Mouse (Mus musculus) brain, adult 2 months (tissue): Measurements from ENCODE around the gene Spata13.
A peak's percentile ranks its signal among the peaks of the same experiment; 100 is the strongest.

Source experiments
- DNase-seq: peaks from one replicate; pipeline ENCODE4 v3.0.0; 2011; ENCODE audit warnings: low read depth, low spot score

The Spata13 gene

GRCm38 (mm10) chr14:60746141-60746540 lies 112.3 kb downstream of the Spata13 start:
- no peak for DNase-seq

DNA sequence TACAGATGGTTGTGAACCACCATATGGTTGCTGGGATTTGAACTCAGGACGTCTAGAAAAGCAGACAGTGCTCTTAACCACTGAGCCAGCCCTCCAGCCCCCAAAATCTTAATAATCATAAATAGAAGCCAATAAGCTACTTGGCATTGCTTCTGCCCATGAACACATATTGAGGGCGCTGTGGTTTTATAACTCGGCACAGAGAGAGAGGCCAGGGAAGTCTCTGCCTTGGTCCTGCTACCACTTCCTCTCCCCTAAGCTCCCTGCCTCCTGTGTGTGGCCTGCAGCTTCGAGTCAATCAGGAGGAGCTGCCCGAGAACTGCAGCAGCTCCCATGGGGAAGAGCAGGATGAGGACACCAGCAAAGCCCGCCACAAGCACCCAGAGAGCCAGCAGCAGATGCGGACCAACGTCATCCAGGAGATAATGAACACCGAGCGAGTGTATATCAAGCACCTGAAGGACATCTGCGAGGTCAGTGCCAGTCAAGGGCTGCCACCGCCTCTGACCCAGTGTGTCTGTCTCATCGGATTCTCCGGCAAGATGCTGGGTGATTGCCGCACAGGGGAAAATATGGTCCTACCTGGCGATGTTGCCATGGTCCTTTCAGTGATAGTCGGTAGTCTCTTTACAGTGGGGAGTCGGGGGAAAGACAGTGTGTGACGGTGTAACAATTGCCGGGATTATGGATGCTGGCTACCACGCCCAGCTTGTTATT lies 113.5 kb downstream of the Spata13 start:
- no peak for DNase-seq

- DNase-seq: no peak
Measured at GRCm38 (mm10) chr14:60749880-60750279, 116.1 kb downstream of the Spata13 start.

GRCm38 (mm10) chr14:60751581-60751980 lies 117.8 kb downstream of the Spata13 start:
- no peak for DNase-seq

DNA sequence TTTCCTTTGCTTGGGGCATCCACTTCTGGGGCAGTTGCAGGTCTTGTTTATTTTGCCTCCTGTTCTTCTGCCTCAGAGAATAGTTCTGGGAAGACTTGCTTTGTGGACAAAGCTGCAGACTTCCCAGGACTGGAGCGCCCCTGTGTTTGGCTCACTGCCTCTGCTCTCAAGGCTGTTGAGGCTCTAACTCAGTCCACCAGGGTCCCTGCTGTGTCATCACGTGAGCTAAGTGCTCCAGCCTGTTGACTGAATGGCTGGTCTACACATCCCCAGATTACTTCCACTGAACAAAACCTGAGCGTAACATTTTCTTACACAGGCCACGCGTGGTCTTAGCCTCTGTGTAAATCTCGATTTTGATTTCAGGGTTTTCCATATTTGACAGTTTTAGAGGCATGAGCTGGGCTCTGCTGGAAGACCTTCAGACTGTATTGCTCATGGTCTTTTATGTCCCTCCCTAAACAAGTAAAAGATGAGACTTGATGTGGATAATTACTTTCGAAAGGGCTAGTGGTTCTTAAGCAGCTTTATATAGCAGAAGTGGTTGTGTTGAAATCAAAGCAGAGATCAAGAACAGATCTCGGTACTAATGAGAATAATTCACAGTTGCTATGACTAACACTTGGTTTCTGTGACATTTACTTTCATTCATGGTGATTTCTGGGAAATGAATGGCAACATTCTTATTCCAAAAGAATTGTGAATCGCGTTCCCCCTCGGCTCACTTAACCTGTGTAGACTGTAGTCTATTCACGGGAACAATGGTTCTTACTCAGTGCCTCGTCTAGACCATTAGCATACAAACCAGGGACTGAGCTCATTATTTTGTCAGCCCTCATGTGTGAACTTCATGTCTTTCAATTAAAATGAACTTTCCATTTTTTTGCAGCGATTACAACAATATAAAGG lies 119.3 kb downstream of the Spata13 start:
- DNase-seq: peak; percentile 44

GRCm38 (mm10) chr14:60753801-60754126 lies 120.0 kb downstream of the Spata13 start:
- no peak for DNase-seq

DNA sequence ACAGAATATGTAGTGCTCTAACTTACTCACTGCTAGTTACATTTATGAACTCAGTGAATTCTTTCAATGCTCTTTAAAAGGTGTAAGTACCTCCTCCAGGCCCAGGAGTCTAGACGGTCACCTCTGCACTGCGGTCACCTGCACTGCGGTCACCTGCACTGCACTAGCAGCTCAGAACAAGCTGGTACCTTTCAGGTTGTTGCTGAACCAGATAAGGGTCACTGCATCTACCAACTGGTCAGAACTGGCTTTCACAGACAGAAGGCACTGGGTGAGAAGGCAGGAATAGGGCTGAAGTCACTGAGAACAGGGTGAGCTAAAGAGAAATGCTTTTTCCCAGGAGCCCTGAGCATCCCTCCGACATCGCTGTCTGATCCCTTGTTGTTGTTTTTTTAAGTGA lies 120.9 kb downstream of the Spata13 start:
- DNase-seq: no peak

GRCm38 (mm10) chr14:60756271-60756670 lies 122.5 kb downstream of the Spata13 start:
- DNase-seq: peak; percentile 94

- DNase-seq: peak; percentile 43
Measured at GRCm38 (mm10) chr14:60757265-60757664, 123.5 kb downstream of the Spata13 start.

DNA sequence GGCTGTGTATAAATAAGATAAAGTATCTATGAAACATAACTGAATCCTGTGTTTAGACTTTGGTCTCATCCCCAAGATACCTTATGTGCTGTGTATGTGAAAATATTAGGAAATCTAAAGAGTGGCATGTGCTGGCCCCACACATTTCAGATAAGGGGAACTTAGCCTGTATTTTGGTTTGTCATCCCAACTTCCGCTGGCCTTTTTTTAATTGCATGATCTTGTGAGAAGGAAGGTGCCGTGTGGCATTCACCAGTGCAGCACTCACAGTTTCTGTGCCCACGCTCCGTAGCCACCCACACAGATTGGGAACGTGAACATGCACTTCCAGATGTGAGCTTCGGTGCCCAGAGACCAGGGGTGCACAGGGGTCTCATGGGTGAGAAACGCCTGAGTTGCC lies 123.9 kb downstream of the Spata13 start:
- no peak for DNase-seq

DNA sequence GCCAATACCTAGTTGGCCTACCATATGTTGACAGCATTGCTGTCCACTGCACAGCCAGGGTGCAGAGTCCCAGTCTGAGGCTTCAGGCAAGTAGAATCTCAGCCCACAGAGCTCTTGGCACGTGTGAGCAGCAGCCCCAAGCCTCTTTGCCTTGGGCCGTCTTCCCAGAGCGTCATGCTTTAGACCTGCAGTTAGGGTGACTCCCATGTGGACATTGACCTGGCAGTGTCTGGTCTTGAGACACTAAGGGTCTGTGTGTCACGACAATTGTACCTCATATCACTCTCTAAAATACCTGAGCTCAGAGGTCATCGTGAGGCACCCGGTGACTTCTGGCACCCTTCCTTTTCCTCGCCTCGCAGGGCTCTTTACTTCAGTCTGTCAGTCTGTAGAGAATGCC lies 125.3 kb downstream of the Spata13 start:
- no peak for DNase-seq

- no peak for DNase-seq
Measured at GRCm38 (mm10) chr14:60761801-60762200, 128.0 kb downstream of the Spata13 start.

GRCm38 (mm10) chr14:60762754-60763153 lies 129.0 kb downstream of the Spata13 start:
- no peak for DNase-seq

DNA sequence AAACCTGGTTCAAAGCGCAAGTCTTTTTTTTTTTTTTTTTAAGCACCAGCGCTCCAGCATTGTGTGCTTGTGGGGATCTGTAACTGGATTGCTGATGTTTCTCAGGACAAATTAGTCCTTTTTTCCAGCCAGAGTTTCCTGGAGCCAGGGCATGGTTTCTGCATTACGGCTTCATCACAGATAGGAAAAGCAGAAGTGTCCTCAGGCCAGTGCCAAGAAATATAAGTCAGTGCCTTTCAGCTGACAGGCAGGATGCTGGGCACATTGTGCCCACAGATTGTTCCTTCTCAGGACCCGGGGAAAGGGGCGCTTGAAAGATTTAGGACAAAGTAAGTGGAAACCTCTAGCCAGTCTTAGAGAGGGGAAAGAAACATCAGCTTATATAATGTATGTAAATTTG lies 129.9 kb downstream of the Spata13 start:
- no peak for DNase-seq

DNA sequence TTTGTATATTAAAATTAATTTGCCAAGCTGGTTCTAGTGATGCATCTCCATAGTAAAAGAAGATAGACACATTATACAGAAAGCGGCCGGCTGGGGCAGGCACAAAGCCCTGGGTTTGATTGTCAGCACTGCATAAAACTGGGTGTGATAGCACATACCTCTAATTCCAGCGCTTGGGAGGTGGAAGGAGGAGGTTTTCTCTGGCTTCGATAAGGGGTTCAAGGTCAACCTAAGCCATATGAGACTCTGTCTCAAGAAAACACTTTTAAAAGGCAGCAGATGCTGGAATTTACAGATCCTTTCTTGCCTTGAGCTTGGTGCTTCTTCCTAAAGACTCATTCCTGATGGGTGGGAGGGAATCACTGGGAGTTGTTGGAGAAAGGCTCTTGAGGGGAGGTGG lies 130.7 kb downstream of the Spata13 start:
- no peak for DNase-seq

DNA sequence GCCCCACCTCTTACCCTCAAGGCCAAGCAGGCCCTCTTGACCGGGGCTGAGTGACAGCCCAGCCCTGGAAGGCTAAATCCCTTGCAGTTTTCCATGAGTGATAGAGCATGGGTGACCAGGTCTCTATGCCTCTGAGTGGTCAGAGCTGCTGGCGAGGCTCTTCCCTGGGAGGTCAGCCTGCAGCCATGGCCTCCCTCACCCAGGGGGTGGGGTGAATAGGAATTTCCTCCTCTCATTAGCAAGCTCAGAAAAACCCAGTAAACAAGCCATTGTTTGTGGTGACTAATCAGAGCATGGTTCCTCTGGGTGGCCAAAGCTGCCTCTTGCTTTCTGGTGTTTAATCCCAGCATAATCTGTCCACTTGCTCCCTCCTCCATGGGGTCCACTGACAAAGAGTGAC lies 131.2 kb downstream of the Spata13 start:
- DNase-seq: no peak

DNA sequence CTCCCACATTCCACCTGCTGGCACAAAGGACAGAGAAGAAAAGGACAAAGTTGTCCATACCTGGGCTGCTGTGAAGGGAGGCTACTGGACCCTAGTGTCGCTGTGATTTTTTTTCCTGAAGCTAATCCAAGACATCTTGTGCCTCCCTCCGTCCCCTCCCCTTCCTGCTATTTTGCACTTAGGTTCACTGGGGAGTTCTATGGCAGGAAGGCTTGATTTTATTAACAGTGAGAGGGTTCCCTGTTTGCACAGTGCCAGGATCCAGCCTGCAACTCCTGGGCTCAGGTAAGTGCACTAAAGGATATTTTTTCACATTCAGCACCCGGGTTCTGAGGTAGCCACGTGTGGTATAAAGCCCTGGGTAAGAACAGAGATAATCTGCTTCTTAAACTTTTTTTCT lies 134.1 kb downstream of the Spata13 start, which contains the start of gene C1qtnf9:
C1qtnf9 (plus strand) TSS at position 251 of the 400 bp plus-strand sequence.
- no peak for DNase-seq

DNA sequence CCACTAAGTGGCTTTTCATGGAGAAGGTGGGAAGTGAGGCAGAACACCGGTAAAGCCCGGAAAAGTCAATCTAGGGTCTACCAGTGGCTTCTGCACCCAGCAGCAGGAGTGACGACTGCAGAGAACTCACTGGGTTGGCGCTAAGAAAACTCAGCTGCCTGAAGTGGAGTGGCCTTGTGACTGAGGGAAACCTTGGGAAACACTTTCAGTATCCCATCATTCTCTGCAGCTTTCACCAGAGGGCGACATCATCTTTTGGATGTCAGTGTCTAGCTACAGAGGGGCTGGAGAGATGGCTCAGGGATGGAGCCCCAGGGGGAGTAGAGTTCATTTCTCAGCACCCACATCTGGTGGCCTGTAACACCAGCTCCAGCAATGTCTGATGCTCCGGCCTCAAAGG lies 135.5 kb downstream of the Spata13 start:
- DNase-seq: peak; percentile 19

DNA sequence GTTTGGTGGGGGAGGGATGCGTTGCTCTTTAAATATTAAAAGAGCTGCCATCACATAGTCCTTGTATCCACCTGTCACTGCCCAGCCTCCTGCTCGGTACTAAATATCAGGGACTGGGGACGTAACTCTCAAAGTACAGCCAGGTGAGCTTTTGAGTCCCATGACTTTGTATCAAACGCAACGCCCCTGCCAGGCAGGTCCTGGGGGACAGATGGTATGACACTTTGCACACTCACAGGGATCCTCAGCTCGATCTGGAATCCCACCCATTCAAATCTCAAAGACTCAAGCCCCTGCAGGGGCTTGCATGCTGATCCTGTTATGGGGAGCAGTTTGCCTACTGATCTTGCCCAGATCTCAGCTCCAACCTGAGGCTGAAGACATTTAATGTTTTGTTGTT lies 136.8 kb downstream of the Spata13 start:
- no peak for DNase-seq

DNA sequence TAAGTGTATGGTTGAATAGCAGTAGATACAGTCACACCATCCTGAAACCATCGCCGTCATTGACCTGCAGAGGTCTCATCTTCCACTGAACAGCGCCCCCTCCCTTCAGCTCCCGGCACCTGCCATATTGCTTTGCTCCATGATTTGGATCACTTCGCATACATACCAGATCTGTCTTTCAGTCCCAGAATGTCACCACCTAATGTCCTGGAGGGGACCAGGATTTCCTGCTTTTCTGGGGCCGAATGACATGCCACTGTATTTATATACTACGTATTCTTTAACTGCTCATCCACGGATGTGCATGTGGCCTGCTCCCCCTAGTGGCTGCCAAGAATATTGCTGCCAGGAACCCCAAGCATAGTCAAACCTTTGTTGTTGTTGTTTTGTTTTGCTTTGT lies 137.3 kb downstream of the Spata13 start:
- peak; percentile 84 for DNase-seq

DNA sequence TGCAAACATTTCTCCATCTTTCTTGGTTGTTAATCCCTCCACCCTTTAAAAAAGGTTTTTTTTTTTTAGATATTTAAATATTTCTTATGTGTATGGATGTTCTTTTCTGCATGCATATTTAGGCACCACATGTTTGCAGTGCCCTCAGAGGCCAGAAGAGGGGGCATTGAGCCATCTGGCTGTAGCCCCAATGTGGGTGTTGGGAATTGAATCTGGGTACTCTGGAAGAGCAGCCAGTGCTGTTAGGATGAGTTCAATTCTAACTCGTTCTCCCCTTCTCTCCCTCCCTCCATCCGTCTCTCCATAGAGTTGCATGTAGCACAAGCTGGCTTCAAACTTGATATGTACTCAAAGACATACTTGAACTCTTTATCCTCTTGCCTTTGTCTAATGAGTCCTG lies 139.7 kb downstream of the Spata13 start:
- no peak for DNase-seq

DNA sequence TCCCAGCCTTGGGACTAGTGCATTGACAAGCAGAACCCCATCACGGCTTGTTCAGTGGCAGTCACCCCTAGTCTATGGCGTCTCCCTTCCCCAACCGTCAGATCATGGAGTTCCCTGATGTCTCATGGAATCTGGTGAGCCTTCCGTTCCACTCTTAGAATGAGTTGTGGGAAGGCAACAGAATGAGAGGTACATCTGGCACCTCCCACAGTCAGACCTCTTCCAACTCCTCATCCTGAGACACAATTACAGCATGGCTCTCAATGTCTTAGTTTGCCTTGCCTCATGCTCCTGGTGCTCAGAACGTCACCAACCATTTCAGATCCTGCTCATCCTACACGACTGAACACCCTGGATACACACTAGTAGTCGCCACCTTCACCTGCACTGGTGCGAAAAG lies 142.7 kb downstream of the Spata13 start:
- peak; percentile 65 for DNase-seq

DNA sequence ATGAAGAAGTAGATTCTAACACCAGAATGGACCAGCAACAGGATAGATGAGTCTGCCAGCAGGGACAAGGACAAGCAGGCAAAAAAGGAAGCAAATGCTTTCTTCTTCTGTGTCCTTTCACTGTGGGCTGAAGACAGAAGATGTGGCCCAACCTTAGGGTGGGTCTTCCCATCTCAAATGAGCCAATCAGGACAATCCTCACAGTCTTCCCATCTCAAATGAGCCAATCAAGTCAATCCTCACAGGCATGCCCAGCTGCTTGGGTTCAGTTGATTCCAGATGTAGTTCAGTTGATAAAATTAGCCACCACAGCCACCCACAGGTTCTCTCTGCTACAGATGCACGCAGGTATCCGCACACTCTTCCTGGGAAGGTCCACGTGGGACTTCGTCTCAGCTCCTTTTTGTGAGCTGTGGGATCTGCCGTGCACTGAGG lies 143.7 kb downstream of the Spata13 start:
- DNase-seq: peak; percentile 38
